Mouse (Mus musculus): ENCODE results near the gene Npas3. TPM values are rescaled to one million over a fixed set of nuclear protein-coding genes. Genes with fewer than 3 reads are reported as not detected.

Npas3 gene
- polyA plus RNA-seq, 1 experiment from 2014 or later, result 0.61 TPM

GRCm38 (mm10) chr12:53852432-53852831, 604.0 kb downstream of the Npas3 start:
- 57% methylated on average over 2 of the region's 2 CpGs for WGBS
- H3K4me1 ChIP-seq (replicated peaks; ENCODE audit: control insufficient read depth, insufficient read depth), result no peaks in the 10 kb centered on the region
- TF ChIP-seq CTCF (IDR thresholded peaks at IDR 0.05; ENCODE audit: low read depth) (no peak), EP300 (optimal IDR thresholded peaks at IDR 0.05) (no peak)

GRCm38 (mm10) chr12:53860176-53860575, 611.7 kb downstream of the Npas3 start:
- ATAC-seq (ENCODE audit: low FRiP score, low TSS enrichment) (no peak), DNase-seq (ENCODE audit: low spot score) (no peak)
- TF ChIP-seq EP300 (optimal IDR thresholded peaks at IDR 0.05), result no peak
- no peak for TF ChIP-seq CTCF (IDR thresholded peaks at IDR 0.05; ENCODE audit: low read depth)
- H3K4me1 ChIP-seq (replicated peaks; ENCODE audit: control insufficient read depth, insufficient read depth), result no peaks in the 10 kb centered on the region
- H3K27me3 ChIP-seq (ENCODE audit: control insufficient read depth, insufficient read depth, low read length), result no peaks in the 10 kb centered on the region
- no peak overlapping the region for H3K27ac ChIP-seq (replicated peaks)
- no peak overlapping the region for H3K4me3 ChIP-seq (ENCODE audit: low read depth, low read length)
- no peak overlapping the region for H3K4me2 ChIP-seq (replicated peaks; ENCODE audit: low read depth)
- no peaks in the 10 kb centered on the region for H3K36me3 ChIP-seq (ENCODE audit: control insufficient read depth, insufficient read depth, low read length)
- H3K9ac ChIP-seq (ENCODE audit: low read length), result no peak overlapping the region
- no peaks in the 10 kb centered on the region for H3K9me3 ChIP-seq (ENCODE audit: control insufficient read depth, low read length)

More at GRCm38 (mm10) chr12:53852432-53852831, 604.0 kb downstream of the Npas3 start:
- ATAC-seq (ENCODE audit: low FRiP score, low TSS enrichment) (no peak), DNase-seq (ENCODE audit: low spot score) (no peak)
- no peaks in the 10 kb centered on the region for H3K36me3 ChIP-seq (ENCODE audit: control insufficient read depth, insufficient read depth, low read length)
- H3K9me3 ChIP-seq (ENCODE audit: control insufficient read depth, low read length), result no peaks in the 10 kb centered on the region
- no peaks in the 10 kb centered on the region for H3K27me3 ChIP-seq (ENCODE audit: control insufficient read depth, insufficient read depth, low read length)
- no peak overlapping the region for H3K4me2 ChIP-seq (replicated peaks; ENCODE audit: low read depth)
- H3K27ac ChIP-seq (replicated peaks), result no peak overlapping the region
- H3K4me3 ChIP-seq (ENCODE audit: low read depth, low read length), result no peak overlapping the region
- no peak overlapping the region for H3K9ac ChIP-seq (ENCODE audit: low read length)

GRCm38 (mm10) chr12:53862281-53862680, 613.8 kb downstream of the Npas3 start:
- H3K27ac ChIP-seq (replicated peaks), result no peak overlapping the region
- no peak for DNase-seq (ENCODE audit: low spot score)
- ATAC-seq (ENCODE audit: low FRiP score, low TSS enrichment), result no peak
- H3K4me1 ChIP-seq (replicated peaks; ENCODE audit: control insufficient read depth, insufficient read depth), result no peaks in the 10 kb centered on the region
- 79% methylated on average over 6 of the region's 6 CpGs for WGBS
- H3K4me2 ChIP-seq (replicated peaks; ENCODE audit: low read depth), result no peak overlapping the region
- TF ChIP-seq EP300 (optimal IDR thresholded peaks at IDR 0.05), result no peak
- TF ChIP-seq CTCF (IDR thresholded peaks at IDR 0.05; ENCODE audit: low read depth), result no peak
- H3K4me3 ChIP-seq (ENCODE audit: low read depth, low read length), result no peak overlapping the region
- H3K36me3 ChIP-seq (ENCODE audit: control insufficient read depth, insufficient read depth, low read length), result no peaks in the 10 kb centered on the region
- H3K9me3 ChIP-seq (ENCODE audit: control insufficient read depth, low read length), result no peaks in the 10 kb centered on the region
- no peak overlapping the region for H3K9ac ChIP-seq (ENCODE audit: low read length)
- no peaks in the 10 kb centered on the region for H3K27me3 ChIP-seq (ENCODE audit: control insufficient read depth, insufficient read depth, low read length)

GRCm38 (mm10) chr12:53864436-53865136, 616.1 kb downstream of the Npas3 start:
- WGBS, result 67% methylated on average over 5 of the region's 5 CpGs
- Histone ChIP-seq H3K27ac (replicated peaks) (no peak overlapping the region), H3K27me3 (ENCODE audit: control insufficient read depth, insufficient read depth, low read length) (no peaks in the 10 kb centered on the region), H3K9me3 (ENCODE audit: control insufficient read depth, low read length) (no peaks in the 10 kb centered on the region), H3K36me3 (ENCODE audit: control insufficient read depth, insufficient read depth, low read length) (no peaks in the 10 kb centered on the region), H3K4me3 (ENCODE audit: low read depth, low read length) (no peak overlapping the region), H3K4me1 (replicated peaks; ENCODE audit: control insufficient read depth, insufficient read depth) (no peaks in the 10 kb centered on the region), H3K9ac (ENCODE audit: low read length) (no peak overlapping the region), H3K4me2 (replicated peaks; ENCODE audit: low read depth) (no peak overlapping the region)
- no peak for TF ChIP-seq CTCF (IDR thresholded peaks at IDR 0.05; ENCODE audit: low read depth)
- no peak for TF ChIP-seq EP300 (optimal IDR thresholded peaks at IDR 0.05)
- ATAC-seq (ENCODE audit: low FRiP score, low TSS enrichment) (no peak), DNase-seq (ENCODE audit: low spot score) (no peak)

- H3K27me3 ChIP-seq (ENCODE audit: control insufficient read depth, insufficient read depth, low read length), result no peaks in the 10 kb centered on the region
- H3K4me3 ChIP-seq (ENCODE audit: low read depth, low read length), result no peak overlapping the region
- ATAC-seq (ENCODE audit: low FRiP score, low TSS enrichment) (no peak), DNase-seq (ENCODE audit: low spot score) (no peak)
- H3K9me3 ChIP-seq (ENCODE audit: control insufficient read depth, low read length), result no peaks in the 10 kb centered on the region
- no peaks in the 10 kb centered on the region for H3K4me1 ChIP-seq (replicated peaks; ENCODE audit: control insufficient read depth, insufficient read depth)
- no peaks in the 10 kb centered on the region for H3K36me3 ChIP-seq (ENCODE audit: control insufficient read depth, insufficient read depth, low read length)
- H3K27ac ChIP-seq (replicated peaks), result no peak overlapping the region
- TF ChIP-seq EP300 (optimal IDR thresholded peaks at IDR 0.05), result no peak
- no peak for TF ChIP-seq CTCF (IDR thresholded peaks at IDR 0.05; ENCODE audit: low read depth)
- 60% methylated on average over 2 of the region's 2 CpGs for WGBS
- no peak overlapping the region for H3K9ac ChIP-seq (ENCODE audit: low read length)
- no peak overlapping the region for H3K4me2 ChIP-seq (replicated peaks; ENCODE audit: low read depth)
Measured at GRCm38 (mm10) chr12:53865691-53866090, 617.2 kb downstream of the Npas3 start.

GRCm38 (mm10) chr12:53869981-53870380, 621.5 kb downstream of the Npas3 start:
- TF ChIP-seq CTCF (IDR thresholded peaks at IDR 0.05; ENCODE audit: low read depth), result no peak
- no peak for TF ChIP-seq EP300 (optimal IDR thresholded peaks at IDR 0.05)
- no peak overlapping the region for H3K9ac ChIP-seq (ENCODE audit: low read length)
- no peak overlapping the region for H3K4me2 ChIP-seq (replicated peaks; ENCODE audit: low read depth)
- H3K4me1 ChIP-seq (replicated peaks; ENCODE audit: control insufficient read depth, insufficient read depth), result no peaks in the 10 kb centered on the region
- no peaks in the 10 kb centered on the region for H3K27me3 ChIP-seq (ENCODE audit: control insufficient read depth, insufficient read depth, low read length)
- no peak overlapping the region for H3K4me3 ChIP-seq (ENCODE audit: low read depth, low read length)
- ATAC-seq (ENCODE audit: low FRiP score, low TSS enrichment), result no peak
- no peaks in the 10 kb centered on the region for H3K36me3 ChIP-seq (ENCODE audit: control insufficient read depth, insufficient read depth, low read length)
- no peak overlapping the region for H3K27ac ChIP-seq (replicated peaks)
- WGBS, result 63% methylated on average over 4 of the region's 4 CpGs
- no peaks in the 10 kb centered on the region for H3K9me3 ChIP-seq (ENCODE audit: control insufficient read depth, low read length)
- no peak for DNase-seq (ENCODE audit: low spot score)

Data from stomach, postnatal 0 days (tissue).